In genomic region chr4:100909694-100910340, GRCm38 (mm10) we compare ENCODE assay signal across 8 mouse cellular contexts.
DNase-seq lines count a peak whose midpoint lies in the region; ATAC-seq lines count a peak whose summit lies in the region.

No protein-coding gene starts in this region.

- H3K27ac ChIP-seq in embryonic facial prominence, embryonic 11.5 days (replicated peaks; ENCODE audit: low read depth, low read length): no peak overlapping the region
- no peak overlapping the region; the same call in 1 of the 2 replicates for H3K27ac ChIP-seq in embryonic facial prominence, embryonic 10.5 days (replicated peaks)
- H3K27ac ChIP-seq in forebrain, embryonic 12.5 days: 0 out of 2 replicates have a peak overlapping the region, but pooled peaks have one; percentile 54
- H3K27ac ChIP-seq in kidney, embryonic 16.5 days (ENCODE audit: low read length): 0 out of 2 replicates have a peak overlapping the region, but pooled peaks have one; percentile 2
- peak overlapping the region; percentile 82 for H3K27ac ChIP-seq in midbrain, embryonic 10.5 days (replicated peaks)

- 67% methylated on average over 9 of the region's 9 CpGs for WGBS in embryonic facial prominence, embryonic 11.5 days
- WGBS in embryonic facial prominence, embryonic 10.5 days: 69% methylated on average over 9 of the region's 9 CpGs
- WGBS in forebrain, embryonic 12.5 days: 46% methylated on average over 9 of the region's 9 CpGs
- 42% methylated on average over 9 of the region's 9 CpGs for WGBS in kidney, embryonic 16.5 days
- 68% methylated on average over 9 of the region's 9 CpGs for WGBS in midbrain, embryonic 10.5 days

- no peak for DNase-seq in embryonic facial prominence, embryonic 11.5 days (ENCODE audit: low spot score)
- DNase-seq in embryonic facial prominence, embryonic 10.5 days (ENCODE audit: low spot score): no peak
- no peak for DNase-seq in midbrain, embryonic 10.5 days (ENCODE audit: low spot score)
- DNase-seq in thymus, postnatal 10 days (ENCODE audit: low spot score in 2 of 2): no peak
- DNase-seq in T-cell, adult 2 months (ENCODE audit: low spot score): no peak
- no peak for DNase-seq in layer of hippocampus, adult 9-11 months

- no peak overlapping the region for H3K4me3 ChIP-seq in embryonic facial prominence, embryonic 11.5 days (ENCODE audit: low read depth, low read length)
- H3K4me3 ChIP-seq in embryonic facial prominence, embryonic 10.5 days: no peak overlapping the region
- no peak overlapping the region for H3K4me3 ChIP-seq in forebrain, embryonic 12.5 days (replicated peaks)
- H3K4me3 ChIP-seq in kidney, embryonic 16.5 days (ENCODE audit: low read length): no peak overlapping the region
- H3K4me3 ChIP-seq in midbrain, embryonic 10.5 days: peak overlapping the region; percentile 21; the same call in 1 of the 2 replicates

- no peaks in the 10 kb centered on the region for H3K4me1 ChIP-seq in embryonic facial prominence, embryonic 11.5 days (ENCODE audit: control insufficient read depth, insufficient read depth, low read length)
- peaks cover 57% of the 10 kb centered on the region for H3K4me1 ChIP-seq in embryonic facial prominence, embryonic 10.5 days
- peaks cover 77% of the 10 kb centered on the region for H3K4me1 ChIP-seq in forebrain, embryonic 12.5 days
- H3K4me1 ChIP-seq in kidney, embryonic 16.5 days (ENCODE audit: insufficient read depth, low read length): peaks cover 36% of the 10 kb centered on the region
- H3K4me1 ChIP-seq in midbrain, embryonic 10.5 days: peaks cover 97% of the 10 kb centered on the region

- no peak overlapping the region for H3K9ac ChIP-seq in embryonic facial prominence, embryonic 11.5 days (replicated peaks; ENCODE audit: low read length)
- H3K9ac ChIP-seq in forebrain, embryonic 12.5 days: no peak overlapping the region
- no peak overlapping the region for H3K9ac ChIP-seq in kidney, embryonic 16.5 days (replicated peaks; ENCODE audit: low read length)

- no peaks in the 10 kb centered on the region for H3K36me3 ChIP-seq in embryonic facial prominence, embryonic 11.5 days (replicated peaks; ENCODE audit: control insufficient read depth, insufficient read depth, low read depth, low read length)
- H3K36me3 ChIP-seq in embryonic facial prominence, embryonic 10.5 days (replicated peaks): no peaks in the 10 kb centered on the region
- no peaks in the 10 kb centered on the region for H3K36me3 ChIP-seq in forebrain, embryonic 12.5 days (replicated peaks)
- no peaks in the 10 kb centered on the region for H3K36me3 ChIP-seq in kidney, embryonic 16.5 days (ENCODE audit: insufficient read depth, low read length)
- no peaks in the 10 kb centered on the region for H3K36me3 ChIP-seq in midbrain, embryonic 10.5 days

- 0 out of 2 replicates have a peak, but pooled peaks have one; percentile 40 for ATAC-seq in embryonic facial prominence, embryonic 11.5 days (replicated peaks; ENCODE audit: insufficient number of reproducible peaks, low FRiP score, low TSS enrichment, low read depth)
- no peak for ATAC-seq in forebrain, embryonic 12.5 days (ENCODE audit: low FRiP score)
- ATAC-seq in kidney, embryonic 16.5 days (ENCODE audit: low FRiP score, low TSS enrichment): peak; percentile 77

- H3K4me2 ChIP-seq in embryonic facial prominence, embryonic 11.5 days (ENCODE audit: low read depth, low read length): no peak overlapping the region
- peak overlapping the region; percentile 6; the same call in 1 of the 2 replicates for H3K4me2 ChIP-seq in forebrain, embryonic 12.5 days
- H3K4me2 ChIP-seq in kidney, embryonic 16.5 days (replicated peaks; ENCODE audit: low read depth, low read length): no peak overlapping the region

- H3K9me3 ChIP-seq in embryonic facial prominence, embryonic 11.5 days (replicated peaks; ENCODE audit: control insufficient read depth, low read length): no peaks in the 10 kb centered on the region
- H3K9me3 ChIP-seq in embryonic facial prominence, embryonic 10.5 days: no peaks in the 10 kb centered on the region
- no peaks in the 10 kb centered on the region for H3K9me3 ChIP-seq in forebrain, embryonic 12.5 days
- H3K9me3 ChIP-seq in kidney, embryonic 16.5 days (ENCODE audit: low read length): no peaks in the 10 kb centered on the region
- no peaks in the 10 kb centered on the region for H3K9me3 ChIP-seq in midbrain, embryonic 10.5 days (replicated peaks)

- no peaks in the 10 kb centered on the region for H3K27me3 ChIP-seq in embryonic facial prominence, embryonic 11.5 days (ENCODE audit: control insufficient read depth, insufficient read depth, low read length)
- no peaks in the 10 kb centered on the region for H3K27me3 ChIP-seq in embryonic facial prominence, embryonic 10.5 days (replicated peaks; ENCODE audit: low read depth, poor library complexity, severe bottlenecking)
- H3K27me3 ChIP-seq in forebrain, embryonic 12.5 days: no peaks in the 10 kb centered on the region
- no peaks in the 10 kb centered on the region for H3K27me3 ChIP-seq in kidney, embryonic 16.5 days (ENCODE audit: insufficient read depth, low read length)
- H3K27me3 ChIP-seq in midbrain, embryonic 10.5 days (ENCODE audit: low read depth, poor library complexity, severe bottlenecking): no peaks in the 10 kb centered on the region

Comparison
In these comparisons a context has a peak if more than half of its experiments do, and no peak if none do; other contexts are left out.
1. H3K27ac ChIP-seq: peak in forebrain, embryonic 12.5 days (single experiment), kidney, embryonic 16.5 days (single experiment) and midbrain, embryonic 10.5 days (single experiment); none in embryonic facial prominence, embryonic 11.5 days (single experiment) and embryonic facial prominence, embryonic 10.5 days (single experiment).